In the genomic region with DNA sequence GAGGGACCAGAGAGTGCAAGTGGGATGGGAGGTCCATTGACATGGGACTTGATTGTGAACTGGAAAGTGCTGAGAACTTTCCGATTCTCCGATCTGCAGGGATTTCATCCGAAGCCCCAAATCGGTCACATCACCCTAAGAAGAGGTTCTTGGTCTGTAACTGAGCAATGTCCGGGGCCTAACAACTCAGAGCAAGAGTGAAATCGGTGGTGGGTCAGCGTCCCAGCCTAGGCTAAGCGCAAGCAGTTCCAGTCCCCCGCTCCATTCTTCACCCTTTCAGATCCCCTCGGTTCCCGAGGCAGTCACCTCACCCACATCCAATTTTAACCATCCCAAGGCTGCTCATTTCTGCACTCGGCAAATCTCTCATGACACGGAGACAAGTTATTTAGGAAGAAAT, we compare ENCODE assay signal across 8 mouse cellular contexts. TPM values are rescaled to one million over a fixed set of nuclear protein-coding genes. Genes with fewer than 3 reads are reported as not detected.
A peak's percentile ranks its signal among the peaks of the same experiment; 100 is the strongest.
DNase-seq lines count a peak whose midpoint lies in the region; ATAC-seq and TF ChIP-seq lines count a peak whose summit lies in the region.

No protein-coding gene starts in this region.

- H3K4me3 ChIP-seq in MEL (ENCODE audit: control insufficient read depth in 1 of 2, insufficient read depth in 1 of 2, low read depth in 2 of 2, low read length in 2 of 2): peak overlapping the region; percentile 70 to 75
- peak overlapping the region; percentile 60 for H3K4me3 ChIP-seq in hindbrain, embryonic 13.5 days
- peak overlapping the region; percentile 45 for H3K4me3 ChIP-seq in lung, postnatal 0 days (ENCODE audit: low read depth, low read length)

- ATAC-seq in hindbrain, embryonic 13.5 days (ENCODE audit: low FRiP score): no peak
- no peak for ATAC-seq in lung, postnatal 0 days

- no peaks in the 10 kb centered on the region for H3K27me3 ChIP-seq in MEL (ENCODE audit: control insufficient read depth in 1 of 2, insufficient read depth in 2 of 2, low read length in 2 of 2)
- H3K27me3 ChIP-seq in hindbrain, embryonic 13.5 days: no peaks in the 10 kb centered on the region
- H3K27me3 ChIP-seq in lung, postnatal 0 days (replicated peaks; ENCODE audit: insufficient read depth, low read length): no peaks in the 10 kb centered on the region

- H3K4me1 ChIP-seq in MEL (ENCODE audit: control insufficient read depth in 1 of 2, insufficient read depth in 2 of 2, low read length in 2 of 2): peaks cover 0 to 2% of the 10 kb centered on the region in 2 experiments; a peak in 1 of 4 replicates
- peaks cover 45% of the 10 kb centered on the region for H3K4me1 ChIP-seq in hindbrain, embryonic 13.5 days (replicated peaks)
- peaks cover 17% of the 10 kb centered on the region for H3K4me1 ChIP-seq in lung, postnatal 0 days (ENCODE audit: insufficient read depth, low read depth, low read length)

- intact Hi-C loops in gastrocnemius, postnatal 14 days (cut with DNase I; ENCODE audit: low total_unique reads): no loop called here

- H3K79me2 ChIP-seq in MEL (ENCODE audit: control insufficient read depth, insufficient read depth, low read length, poor library complexity): peaks cover 5% of the 10 kb centered on the region; the same call in 1 of the 2 replicates

- peak overlapping the region; percentile 68 for H3K27ac ChIP-seq in MEL (ENCODE audit: control insufficient read depth, low read depth, low read length)
- H3K27ac ChIP-seq in hindbrain, embryonic 13.5 days: peak overlapping the region; percentile 92
- peak overlapping the region; percentile 79 for H3K27ac ChIP-seq in lung, postnatal 0 days (ENCODE audit: low read length)

- no peak for TF ChIP-seq EP300 in MEL (IDR thresholded peaks at IDR 0.05; ENCODE audit: low read depth in 1 of 2, low read length in 2 of 2)
- TF ChIP-seq EP300 in lung, postnatal 0 days (IDR thresholded peaks at IDR 0.05): no peak

- H3K9me3 ChIP-seq in MEL (replicated peaks; ENCODE audit: insufficient read depth, low read length): no peaks in the 10 kb centered on the region
- H3K9me3 ChIP-seq in hindbrain, embryonic 13.5 days: no peaks in the 10 kb centered on the region
- no peaks in the 10 kb centered on the region for H3K9me3 ChIP-seq in lung, postnatal 0 days (ENCODE audit: low read length)

- no peak for TF ChIP-seq POLR2A in MEL (IDR thresholded peaks at IDR 0.05; ENCODE audit: control insufficient read depth in 1 of 2, insufficient read depth in 1 of 2, low read depth in 1 of 2, low read length in 2 of 2, poor library complexity in 1 of 2)

- DNase-seq in gastrocnemius, adult 18-20 months (ENCODE audit: low spot score): peak; percentile 29
- no peak for DNase-seq in gastrocnemius, postnatal 14 days
- DNase-seq in MEL (ENCODE audit: low read depth, low spot score) (no peak), adipocyte (ENCODE audit: low spot score) (no peak)
- DNase-seq in lung, postnatal 0 days (ENCODE audit: low spot score): no peak
- DNase-seq in gastrocnemius, postnatal 25 days: no peak
- DNase-seq in right cerebral cortex, adult 18-20 months: no peak

- WGBS in hindbrain, embryonic 13.5 days: under 1% methylated on average over 13 of the region's 13 CpGs
- 1% methylated on average over 13 of the region's 13 CpGs for WGBS in lung, postnatal 0 days

- H3K36me3 ChIP-seq in MEL (ENCODE audit: control insufficient read depth in 1 of 2, insufficient read depth in 2 of 2, low read length in 2 of 2): peaks cover 0 to 2% of the 10 kb centered on the region in 2 experiments; a peak in 1 of 4 replicates
- no peaks in the 10 kb centered on the region for H3K36me3 ChIP-seq in hindbrain, embryonic 13.5 days
- H3K36me3 ChIP-seq in lung, postnatal 0 days (ENCODE audit: insufficient read depth, low read length): no peaks in the 10 kb centered on the region

- TF ChIP-seq RAD21 in MEL (IDR thresholded peaks at IDR 0.05; ENCODE audit: low read depth, low read length): no peak

- H3K9ac ChIP-seq in MEL (ENCODE audit: control insufficient read depth, low read depth, low read length, poor library complexity, severe bottlenecking): peak overlapping the region; percentile 79
- H3K9ac ChIP-seq in hindbrain, embryonic 13.5 days: peak overlapping the region; percentile 80
- peak overlapping the region; percentile 59 for H3K9ac ChIP-seq in lung, postnatal 0 days (replicated peaks; ENCODE audit: low read depth)

- H3K4me2 ChIP-seq in hindbrain, embryonic 13.5 days: peak overlapping the region; percentile 83
- H3K4me2 ChIP-seq in lung, postnatal 0 days (replicated peaks; ENCODE audit: low read depth, low read length): peak overlapping the region; percentile 79

- no peak for TF ChIP-seq CTCF in MEL (IDR thresholded peaks at IDR 0.05 in 2 of 3, conservative IDR thresholded peaks at IDR 0.05 in 1 of 3; ENCODE audit: control insufficient read depth in 1 of 3, insufficient read depth in 1 of 3, low read depth in 2 of 3, low read length in 3 of 3, poor library complexity in 1 of 3, severe bottlenecking in 1 of 3)
- no peak for TF ChIP-seq CTCF in lung, postnatal 0 days (IDR thresholded peaks at IDR 0.05)

TF ChIP-seq in MEL, 35 proteins besides CTCF, POLR2A, EP300 and RAD21:
- TF ChIP-seq GABPA (IDR thresholded peaks at IDR 0.05; ENCODE audit: low read depth, low read length) (no peak), JUND (IDR thresholded peaks at IDR 0.05; ENCODE audit: low read depth, low read length) (no peak), CHD1 (IDR thresholded peaks at IDR 0.05; ENCODE audit: low read depth, low read length) (peak; percentile 73; the same call in 1 of the 2 replicates)

RNA-seq across cellular contexts. Expression of a gene that starts 0.5 kb away (rescaled TPM):
- 1 to 10 TPM; 3.5 to 3.7 TPM for total RNA-seq in gastrocnemius, adult 18-20 months (2021)
- total RNA-seq in gastrocnemius, postnatal 14 days (2021): 1 to 10 TPM; 2.9 to 4.7 TPM
- total RNA-seq in MEL (2012; rRNA removed): 44.8 and 47.0 TPM in 2 replicates
- 10 to 100 TPM in 1 of 2 experiments, not detected in 1; 79.5 TPM for polyA plus RNA-seq in MEL (2012; ENCODE audit: insufficient read depth in 1 of 2, insufficient read length in 2 of 2, low read depth in 1 of 2, low replicate concordance in 2 of 2, missing spikeins in 1 of 2)
- 28.7 and 41.0 TPM in 2 replicates for polyA plus RNA-seq in hindbrain, embryonic 13.5 days (2015; fragmentation: Nextera tagmentation; extraction: Ambion mirVana)
- polyA plus RNA-seq in lung, postnatal 0 days (2015; fragmentation: Nextera tagmentation; extraction: Ambion mirVana): 62.9 and 70.0 TPM in 2 replicates
- total RNA-seq in gastrocnemius, postnatal 25 days (2021): 1 to 10 TPM; 3.9 to 4.1 TPM

RNA-seq across cellular contexts. Expression of a gene that starts 10.6 kb away (rescaled TPM):
- total RNA-seq in gastrocnemius, adult 18-20 months (2021): 10 to 100 TPM; 20.0 to 23.5 TPM
- 10 to 100 TPM; 13.5 to 14.3 TPM for total RNA-seq in gastrocnemius, postnatal 14 days (2021)
- total RNA-seq in MEL (2012; rRNA removed): 9.2 and 10.2 TPM in 2 replicates
- 1 to 10 TPM in 1 of 2 experiments, not detected in 1; 9.3 TPM for polyA plus RNA-seq in MEL (2012; ENCODE audit: insufficient read depth in 1 of 2, insufficient read length in 2 of 2, low read depth in 1 of 2, low replicate concordance in 2 of 2, missing spikeins in 1 of 2)
- polyA plus RNA-seq in hindbrain, embryonic 13.5 days (2015; fragmentation: Nextera tagmentation; extraction: Ambion mirVana): 13.4 and 15.2 TPM in 2 replicates
- 20.1 and 21.9 TPM in 2 replicates for polyA plus RNA-seq in lung, postnatal 0 days (2015; fragmentation: Nextera tagmentation; extraction: Ambion mirVana)
- 10 to 100 TPM; 15.5 to 15.9 TPM for total RNA-seq in gastrocnemius, postnatal 25 days (2021)

RNA-seq across cellular contexts. Expression of a gene that starts 18.2 kb away (rescaled TPM):
- total RNA-seq in gastrocnemius, adult 18-20 months (2021): 10 to 100 TPM; 37.4 to 39.3 TPM
- total RNA-seq in gastrocnemius, postnatal 14 days (2021): 10 to 100 TPM; 37.9 to 39.7 TPM
- 3.3 and 4.2 TPM in 2 replicates for total RNA-seq in MEL (2012; rRNA removed)
- 10 to 100 TPM in 1 of 2 experiments, not detected in 1; 28.9 TPM for polyA plus RNA-seq in MEL (2012; ENCODE audit: insufficient read depth in 1 of 2, insufficient read length in 2 of 2, low read depth in 1 of 2, low replicate concordance in 2 of 2, missing spikeins in 1 of 2)
- polyA plus RNA-seq in hindbrain, embryonic 13.5 days (2015; fragmentation: Nextera tagmentation; extraction: Ambion mirVana): 217 and 227 TPM in 2 replicates
- 45.0 and 50.6 TPM in 2 replicates for polyA plus RNA-seq in lung, postnatal 0 days (2015; fragmentation: Nextera tagmentation; extraction: Ambion mirVana)
- total RNA-seq in gastrocnemius, postnatal 25 days (2021): 10 to 100 TPM; 34.9 to 35.2 TPM

RNA-seq across cellular contexts. Expression of a gene that starts 24.6 kb away (rescaled TPM):
- not detected for total RNA-seq in gastrocnemius, adult 18-20 months (2021)
- 1 to 10 TPM; 4.2 to 4.4 TPM for total RNA-seq in gastrocnemius, postnatal 14 days (2021)
- total RNA-seq in MEL (2012; rRNA removed): 120 and 124 TPM in 2 replicates
- 100 to 1,000 TPM; 159 to 170 TPM for polyA plus RNA-seq in MEL (2012; ENCODE audit: insufficient read depth in 1 of 2, insufficient read length in 2 of 2, low read depth in 1 of 2, low replicate concordance in 2 of 2, missing spikeins in 1 of 2)
- polyA plus RNA-seq in hindbrain, embryonic 13.5 days (2015; fragmentation: Nextera tagmentation; extraction: Ambion mirVana): 31.7 and 34.2 TPM in 2 replicates
- polyA plus RNA-seq in lung, postnatal 0 days (2015; fragmentation: Nextera tagmentation; extraction: Ambion mirVana): 6.5 and 9.1 TPM in 2 replicates
- under 1 TPM; 0.54 to 0.88 TPM for total RNA-seq in gastrocnemius, postnatal 25 days (2021)

RNA-seq across cellular contexts. Expression of a gene that starts 24.9 kb away (rescaled TPM):
- total RNA-seq in gastrocnemius, adult 18-20 months (2021): 10 to 100 TPM; 41.9 to 72.2 TPM
- total RNA-seq in gastrocnemius, postnatal 14 days (2021): 10 to 100 TPM; 22.1 to 77.5 TPM
- total RNA-seq in MEL (2012; rRNA removed): 4.5 and 5.6 TPM in 2 replicates
- 10 to 100 TPM in 1 of 2 experiments, not detected in 1; 34.9 TPM for polyA plus RNA-seq in MEL (2012; ENCODE audit: insufficient read depth in 1 of 2, insufficient read length in 2 of 2, low read depth in 1 of 2, low replicate concordance in 2 of 2, missing spikeins in 1 of 2)
- 7.4 and 9.4 TPM in 2 replicates for polyA plus RNA-seq in hindbrain, embryonic 13.5 days (2015; fragmentation: Nextera tagmentation; extraction: Ambion mirVana)
- polyA plus RNA-seq in lung, postnatal 0 days (2015; fragmentation: Nextera tagmentation; extraction: Ambion mirVana): 16.6 and 30.0 TPM in 2 replicates
- total RNA-seq in gastrocnemius, postnatal 25 days (2021): 10 to 100 TPM; 21.0 to 50.8 TPM
